Mouse (Mus musculus) liver, embryonic 14.5 days (tissue): ENCODE measurements around the gene Ngdn.

ENCODE experiments used
- CTCF ChIP-seq: IDR thresholded peaks from 2 replicates; pipeline ENCODE4 v1.5.1; 2016; ENCODE audit warnings: antibody characterized with exemption, low read depth, control low read depth
- EP300 ChIP-seq: IDR thresholded peaks from 2 replicates; pipeline ENCODE4 v1.6.1; 2016; ENCODE audit warnings: antibody characterized with exemption, low read depth

DNA sequence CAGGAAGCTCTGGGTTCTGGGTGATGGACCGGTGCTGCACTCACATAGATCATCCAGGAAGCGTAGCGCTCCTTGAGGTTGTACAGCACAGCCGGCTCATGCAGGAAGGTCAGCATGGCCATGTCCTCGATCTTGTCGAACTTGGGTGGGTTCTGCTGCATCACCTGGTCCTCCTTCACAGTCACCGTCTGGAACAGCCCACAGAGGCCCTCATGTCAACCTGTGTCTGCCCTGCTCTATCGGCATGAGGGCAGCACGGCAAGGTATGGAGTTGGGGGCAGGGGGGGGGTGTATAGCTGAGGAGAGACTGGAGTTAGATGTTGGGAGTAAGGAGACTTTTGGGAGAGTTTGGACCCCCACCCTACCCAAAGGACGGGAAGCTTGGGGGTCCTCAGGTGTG, 23.1 kb upstream of the Ngdn start:
- TF ChIP-seq CTCF (no peak), EP300 (no peak)
